Mouse (Mus musculus): ENCODE measurements at regions not wholly inside any gene's neighbourhood (a gene's known extent, or its start where the extent isn't known, plus 50 kb on each side); places are given as distances from the start of the nearest gene placed in this dataset.

GRCm38 (mm10) chr12:47466740-47467139 is 648.0 kb upstream of the Nova1 start:
- no peaks in the 10 kb centered on the region for H3K9me3 ChIP-seq (ENCODE audit: control insufficient read depth, low read length)
- WGBS: 63% methylated on average over 1 of the region's 1 CpGs
- H3K36me3 ChIP-seq (ENCODE audit: control insufficient read depth, insufficient read depth, low read length): no peaks in the 10 kb centered on the region
- no peak overlapping the region for H3K9ac ChIP-seq (replicated peaks; ENCODE audit: low read length)
- ATAC-seq (ENCODE audit: low FRiP score, low TSS enrichment): no peak
- DNase-seq: peak; percentile 9
- no peaks in the 10 kb centered on the region for H3K4me1 ChIP-seq (ENCODE audit: control insufficient read depth, insufficient read depth, low read length)
- H3K4me3 ChIP-seq (replicated peaks; ENCODE audit: low read depth, low read length): no peak overlapping the region
- no peak overlapping the region for H3K4me2 ChIP-seq (ENCODE audit: low read length)
- no peaks in the 10 kb centered on the region for H3K27me3 ChIP-seq (ENCODE audit: control insufficient read depth, insufficient read depth, low read length)
- no peak overlapping the region for H3K27ac ChIP-seq (replicated peaks; ENCODE audit: low read depth, low read length)

GRCm38 (mm10) chr12:47465924-47466323 is 647.2 kb upstream of the Nova1 start:
- Histone ChIP-seq H3K4me3 (replicated peaks; ENCODE audit: low read depth, low read length) (no peak overlapping the region), H3K27me3 (ENCODE audit: control insufficient read depth, insufficient read depth, low read length) (no peaks in the 10 kb centered on the region), H3K4me2 (ENCODE audit: low read length) (no peak overlapping the region), H3K36me3 (ENCODE audit: control insufficient read depth, insufficient read depth, low read length) (no peaks in the 10 kb centered on the region), H3K9me3 (ENCODE audit: control insufficient read depth, low read length) (no peaks in the 10 kb centered on the region), H3K9ac (replicated peaks; ENCODE audit: low read length) (no peak overlapping the region), H3K27ac (replicated peaks; ENCODE audit: low read depth, low read length) (peak overlapping the region; percentile 37; the same call in 1 of the 2 replicates), H3K4me1 (ENCODE audit: control insufficient read depth, insufficient read depth, low read length) (no peaks in the 10 kb centered on the region)
- WGBS: 61% methylated on average over 5 of the region's 5 CpGs
- ATAC-seq (ENCODE audit: low FRiP score, low TSS enrichment) (peak; percentile 72), DNase-seq (peak; percentile 44)

GRCm38 (mm10) chr12:47431669-47432068 is 612.9 kb upstream of the Nova1 start:
- no peaks in the 10 kb centered on the region for H3K36me3 ChIP-seq (ENCODE audit: control insufficient read depth, insufficient read depth, low read length)
- no peak overlapping the region for H3K9ac ChIP-seq (replicated peaks; ENCODE audit: low read length)
- H3K4me1 ChIP-seq (ENCODE audit: control insufficient read depth, insufficient read depth, low read length): no peaks in the 10 kb centered on the region
- no peak overlapping the region for H3K27ac ChIP-seq (replicated peaks; ENCODE audit: low read depth, low read length)
- WGBS: 66% methylated on average over 1 of the region's 1 CpGs
- ATAC-seq (ENCODE audit: low FRiP score, low TSS enrichment): no peak
- no peak overlapping the region for H3K4me3 ChIP-seq (replicated peaks; ENCODE audit: low read depth, low read length)
- no peak overlapping the region for H3K4me2 ChIP-seq (ENCODE audit: low read length)
- no peak for DNase-seq
- no peaks in the 10 kb centered on the region for H3K9me3 ChIP-seq (ENCODE audit: control insufficient read depth, low read length)
- no peaks in the 10 kb centered on the region for H3K27me3 ChIP-seq (ENCODE audit: control insufficient read depth, insufficient read depth, low read length)

GRCm38 (mm10) chr12:47412251-47412650 is 593.5 kb upstream of the Nova1 start:
- ATAC-seq (ENCODE audit: low FRiP score, low TSS enrichment) (no peak), DNase-seq (peak; percentile 17)
- Histone ChIP-seq H3K9ac (replicated peaks; ENCODE audit: low read length) (no peak overlapping the region), H3K4me2 (ENCODE audit: low read length) (no peak overlapping the region), H3K27ac (replicated peaks; ENCODE audit: low read depth, low read length) (no peak overlapping the region), H3K9me3 (ENCODE audit: control insufficient read depth, low read length) (no peaks in the 10 kb centered on the region), H3K4me1 (ENCODE audit: control insufficient read depth, insufficient read depth, low read length) (no peaks in the 10 kb centered on the region), H3K36me3 (ENCODE audit: control insufficient read depth, insufficient read depth, low read length) (no peaks in the 10 kb centered on the region), H3K4me3 (replicated peaks; ENCODE audit: low read depth, low read length) (no peak overlapping the region), H3K27me3 (ENCODE audit: control insufficient read depth, insufficient read depth, low read length) (no peaks in the 10 kb centered on the region)
- WGBS: 69% methylated on average over 4 of the region's 4 CpGs

- ATAC-seq (ENCODE audit: low FRiP score, low TSS enrichment): no peak
- 93% methylated on average over 2 of the region's 2 CpGs for WGBS
- no peaks in the 10 kb centered on the region for H3K4me1 ChIP-seq (ENCODE audit: control insufficient read depth, insufficient read depth, low read length)
- H3K4me3 ChIP-seq (replicated peaks; ENCODE audit: low read depth, low read length): no peak overlapping the region
- no peak overlapping the region for H3K27ac ChIP-seq (replicated peaks; ENCODE audit: low read depth, low read length)
- no peak overlapping the region for H3K9ac ChIP-seq (replicated peaks; ENCODE audit: low read length)
- H3K9me3 ChIP-seq (ENCODE audit: control insufficient read depth, low read length): no peaks in the 10 kb centered on the region
- H3K4me2 ChIP-seq (ENCODE audit: low read length): no peak overlapping the region
- H3K36me3 ChIP-seq (ENCODE audit: control insufficient read depth, insufficient read depth, low read length): no peaks in the 10 kb centered on the region
- H3K27me3 ChIP-seq (ENCODE audit: control insufficient read depth, insufficient read depth, low read length): no peaks in the 10 kb centered on the region
- DNase-seq: no peak
These were observed 587.8 kb upstream of the Nova1 start for GRCm38 (mm10) chr12:47406563-47406962.

GRCm38 (mm10) chr12:47406131-47406530 is 587.4 kb upstream of the Nova1 start:
- no peaks in the 10 kb centered on the region for H3K9me3 ChIP-seq (ENCODE audit: control insufficient read depth, low read length)
- no peak overlapping the region for H3K4me3 ChIP-seq (replicated peaks; ENCODE audit: low read depth, low read length)
- H3K27ac ChIP-seq (replicated peaks; ENCODE audit: low read depth, low read length): no peak overlapping the region
- 93% methylated on average over 2 of the region's 2 CpGs for WGBS
- H3K36me3 ChIP-seq (ENCODE audit: control insufficient read depth, insufficient read depth, low read length): no peaks in the 10 kb centered on the region
- H3K9ac ChIP-seq (replicated peaks; ENCODE audit: low read length): no peak overlapping the region
- ATAC-seq (ENCODE audit: low FRiP score, low TSS enrichment) (no peak), DNase-seq (no peak)
- H3K27me3 ChIP-seq (ENCODE audit: control insufficient read depth, insufficient read depth, low read length): no peaks in the 10 kb centered on the region
- no peak overlapping the region for H3K4me2 ChIP-seq (ENCODE audit: low read length)
- no peaks in the 10 kb centered on the region for H3K4me1 ChIP-seq (ENCODE audit: control insufficient read depth, insufficient read depth, low read length)

GRCm38 (mm10) chr12:47383225-47383624 is 564.5 kb upstream of the Nova1 start:
- Histone ChIP-seq H3K9me3 (ENCODE audit: control insufficient read depth, low read length) (no peaks in the 10 kb centered on the region), H3K27ac (replicated peaks; ENCODE audit: low read depth, low read length) (no peak overlapping the region), H3K9ac (replicated peaks; ENCODE audit: low read length) (no peak overlapping the region), H3K4me3 (replicated peaks; ENCODE audit: low read depth, low read length) (no peak overlapping the region), H3K27me3 (ENCODE audit: control insufficient read depth, insufficient read depth, low read length) (no peaks in the 10 kb centered on the region), H3K4me2 (ENCODE audit: low read length) (no peak overlapping the region), H3K36me3 (ENCODE audit: control insufficient read depth, insufficient read depth, low read length) (no peaks in the 10 kb centered on the region), H3K4me1 (ENCODE audit: control insufficient read depth, insufficient read depth, low read length) (no peaks in the 10 kb centered on the region)
- ATAC-seq (ENCODE audit: low FRiP score, low TSS enrichment) (no peak), DNase-seq (no peak)
- WGBS: 100% methylated on average over 1 of the region's 1 CpGs

- H3K27me3 ChIP-seq (ENCODE audit: control insufficient read depth, insufficient read depth, low read length): no peaks in the 10 kb centered on the region
- H3K4me2 ChIP-seq (ENCODE audit: low read length): no peak overlapping the region
- no peaks in the 10 kb centered on the region for H3K4me1 ChIP-seq (ENCODE audit: control insufficient read depth, insufficient read depth, low read length)
- H3K27ac ChIP-seq (replicated peaks; ENCODE audit: low read depth, low read length): no peak overlapping the region
- H3K9me3 ChIP-seq (ENCODE audit: control insufficient read depth, low read length): no peaks in the 10 kb centered on the region
- H3K9ac ChIP-seq (replicated peaks; ENCODE audit: low read length): no peak overlapping the region
- DNase-seq: no peak
- no peak for ATAC-seq (ENCODE audit: low FRiP score, low TSS enrichment)
- WGBS: 85% methylated on average over 2 of the region's 2 CpGs
- H3K36me3 ChIP-seq (ENCODE audit: control insufficient read depth, insufficient read depth, low read length): no peaks in the 10 kb centered on the region
- no peak overlapping the region for H3K4me3 ChIP-seq (replicated peaks; ENCODE audit: low read depth, low read length)
These were observed 534.5 kb upstream of the Nova1 start for GRCm38 (mm10) chr12:47353269-47353668.

GRCm38 (mm10) chr12:47351229-47351628 is 532.5 kb upstream of the Nova1 start:
- no peaks in the 10 kb centered on the region for H3K9me3 ChIP-seq (ENCODE audit: control insufficient read depth, low read length)
- DNase-seq: no peak
- H3K9ac ChIP-seq (replicated peaks; ENCODE audit: low read length): no peak overlapping the region
- no peak overlapping the region for H3K4me2 ChIP-seq (ENCODE audit: low read length)
- H3K36me3 ChIP-seq (ENCODE audit: control insufficient read depth, insufficient read depth, low read length): no peaks in the 10 kb centered on the region
- no peaks in the 10 kb centered on the region for H3K27me3 ChIP-seq (ENCODE audit: control insufficient read depth, insufficient read depth, low read length)
- no peak overlapping the region for H3K4me3 ChIP-seq (replicated peaks; ENCODE audit: low read depth, low read length)
- H3K4me1 ChIP-seq (ENCODE audit: control insufficient read depth, insufficient read depth, low read length): no peaks in the 10 kb centered on the region
- ATAC-seq (ENCODE audit: low FRiP score, low TSS enrichment): no peak
- H3K27ac ChIP-seq (replicated peaks; ENCODE audit: low read depth, low read length): no peak overlapping the region
- 91% methylated on average over 1 of the region's 1 CpGs for WGBS

Measured in midbrain, embryonic 14.5 days (tissue).